Mouse (Mus musculus): Measurements from ENCODE around the gene Tmem260. TPM values are rescaled to one million over a fixed set of nuclear protein-coding genes. Genes with fewer than 3 reads are reported as not detected.

Gene Tmem260
- total RNA-seq, 4 experiments from 2014 or later: 29.1 to 40.5 (median 37.8) TPM

DNA sequence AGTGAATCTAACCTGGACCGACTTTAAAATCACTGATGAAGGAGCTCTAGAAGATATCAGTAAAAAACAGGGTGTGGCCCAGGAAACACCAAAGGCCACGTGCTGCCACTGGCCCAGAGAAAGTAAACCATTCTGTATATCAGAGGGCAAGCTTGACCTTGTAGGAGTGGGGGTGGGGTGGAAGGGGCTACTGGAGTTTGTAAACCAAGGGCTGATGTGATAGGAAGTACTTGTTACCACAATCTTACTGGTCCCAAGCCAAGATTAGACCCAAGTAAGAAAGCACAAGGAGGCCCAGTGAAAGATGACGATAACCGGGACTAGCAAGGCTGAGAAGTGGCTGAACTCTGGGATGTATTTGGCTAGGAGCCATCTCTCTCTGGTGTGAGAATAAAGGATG, 113.1 kb downstream of the Tmem260 start:
- no peak for DNase-seq

DNA sequence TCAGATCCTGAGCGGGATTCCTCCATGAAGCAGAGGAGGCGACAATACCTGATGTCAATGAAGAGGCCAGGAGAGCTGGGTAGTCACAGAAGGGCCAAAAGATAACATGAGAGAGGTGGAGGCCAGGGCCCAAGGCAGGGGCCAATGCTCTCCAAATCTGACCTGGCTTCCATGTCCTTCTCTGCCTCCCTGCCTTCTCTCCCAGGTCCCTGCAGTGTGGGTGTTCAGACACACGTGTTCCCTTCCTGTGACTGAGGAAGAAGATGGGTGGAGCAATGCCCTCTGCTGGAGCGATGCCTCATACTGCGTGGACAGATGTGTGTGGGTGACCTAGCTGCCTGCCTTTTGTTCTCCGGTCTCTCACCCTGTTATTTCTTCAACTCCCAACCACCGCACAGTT, 113.8 kb downstream of the Tmem260 start:
- no peak for DNase-seq

DNA sequence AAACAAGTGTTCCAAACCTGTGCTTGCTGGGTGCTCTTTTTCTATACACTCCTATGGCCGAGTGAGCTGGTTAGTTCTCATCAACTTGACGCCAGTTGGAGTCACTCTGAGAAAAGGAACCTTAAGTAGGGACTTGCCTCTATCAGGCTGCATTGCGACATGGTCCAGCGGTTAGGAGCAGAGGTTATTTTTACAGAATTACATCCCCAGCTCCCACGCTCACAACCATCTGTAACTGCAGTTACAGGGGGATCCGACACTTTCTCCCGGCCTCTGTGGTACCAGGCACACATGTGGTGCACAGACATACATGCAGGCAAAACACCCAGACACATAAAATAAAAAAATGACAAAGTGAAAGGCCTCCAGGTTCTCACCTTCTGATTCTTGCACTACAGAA, 120.7 kb downstream of the Tmem260 start:
- DNase-seq: no peak

Other genes starting within 250 kb of the Tmem260 start
- gene Otx2, start 227.7 kb downstream of the Tmem260 start, total RNA-seq (2022): not detected